Mouse (Mus musculus) neural tube, embryonic 11.5 days (tissue): Measurements from ENCODE around the gene Vegfb. TPM values are rescaled to one million over a fixed set of nuclear protein-coding genes. Genes with fewer than 3 reads are reported as not detected.
A peak's percentile ranks its signal among the peaks of the same experiment; 100 is the strongest.

Experiments used
- ATAC-seq: fragments of 200-750 bp; cut with Nextera tagmentation; 2 replicates; pipeline ENCODE4 v1.8.0; 2017; ENCODE audit warnings: moderate number of reproducible peaks, mild to moderate bottlenecking, moderate TSS enrichment, moderate library complexity; ENCODE audit not compliant: insufficient read depth, low FRiP score, low TSS enrichment
- DNase-seq: peaks from one replicate; pipeline ENCODE4 v3.0.0-alpha.2; 2015; ENCODE audit warnings: low spot score
- H3K27ac ChIP-seq: fragments of 300-500 bp; sonication (generic); 2 replicates; pipeline ENCODE4 v1.5.1; 2014; ENCODE audit warnings: low read depth, mild to moderate bottlenecking, low read length
- H3K27me3 ChIP-seq: fragments of 300-500 bp; sonication (generic); 2 replicates; pipeline ENCODE4 v1.6.1; 2014; ENCODE audit warnings: mild to moderate bottlenecking, low read length, mixed read lengths; ENCODE audit not compliant: control insufficient read depth, insufficient read depth
- H3K36me3 ChIP-seq: fragments of 300-500 bp; sonication (generic); 2 replicates; pipeline ENCODE4 v1.6.1; 2014; ENCODE audit warnings: mild to moderate bottlenecking, low read length, moderate library complexity, mixed read lengths; ENCODE audit not compliant: control insufficient read depth, insufficient read depth
- H3K4me1 ChIP-seq: fragments of 300-500 bp; sonication (generic); 2 replicates; pipeline ENCODE4 v1.6.1; 2014; ENCODE audit warnings: low read length, mixed read lengths; ENCODE audit not compliant: control insufficient read depth, insufficient read depth
- H3K4me2 ChIP-seq: fragments of 300-500 bp; sonication (generic); 2 replicates; pipeline ENCODE4 v1.6.1; 2014; ENCODE audit warnings: low read depth, mild to moderate bottlenecking, moderate library complexity
- H3K4me3 ChIP-seq: fragments of 300-500 bp; sonication (generic); 2 replicates; pipeline ENCODE4 v1.5.1; 2014; ENCODE audit warnings: low read depth, low read length
- H3K9ac ChIP-seq: fragments of 300-500 bp; sonication (generic); 2 replicates; pipeline ENCODE4 v1.6.1; 2014; ENCODE audit warnings: mild to moderate bottlenecking, low read length
- H3K9me3 ChIP-seq: fragments of 300-500 bp; sonication (generic); 2 replicates; pipeline ENCODE4 v1.6.1; 2016; ENCODE audit warnings: low read length; ENCODE audit not compliant: control insufficient read depth
- WGBS: fragments of 180-500 bp; shearing (Covaris S2); extraction: QIAGEN DNeasy Blood & Tissue Kit; methylation state at CpG from one replicate; pipeline ENCODE4 v1.1.7; 2014; 5-methylcytosine and 5-hydroxymethylcytosine counted together
- polyA plus RNA-seq: library from polyadenylated mRNA; unstranded; fragments of >200 nt; fragmentation: Nextera tagmentation; extraction: Ambion mirVana; gene quantifications from 2 replicates; pipeline ENCODE4 v1.2.1, GENCODE M21; 2014

Vegfb gene
- polyA plus RNA-seq, 1 experiment from 2014 or later: 27.8 TPM

GRCm38 (mm10) chr19:7013984-7014383 is 26.5 kb upstream of the Vegfb start:
- Histone ChIP-seq H3K9me3 (no peaks in the 10 kb centered on the region), H3K36me3 (peaks cover 4% of the 10 kb centered on the region), H3K4me2 (no peak overlapping the region), H3K4me3 (no peak overlapping the region), H3K27me3 (no peaks in the 10 kb centered on the region), H3K27ac (no peak overlapping the region), H3K9ac (no peak overlapping the region), H3K4me1 (no peaks in the 10 kb centered on the region)
- DNase-seq (no peak), ATAC-seq (no peak)
- 85% methylated on average over 9 of the region's 9 CpGs for WGBS

- H3K27ac ChIP-seq: no peak overlapping the region
- 65% methylated on average over 4 of the region's 4 CpGs for WGBS
- no peak for DNase-seq
- H3K36me3 ChIP-seq: peaks cover 2% of the 10 kb centered on the region
- H3K4me3 ChIP-seq: no peak overlapping the region
- no peaks in the 10 kb centered on the region for H3K4me1 ChIP-seq
- H3K4me2 ChIP-seq: no peak overlapping the region
- no peak overlapping the region for H3K9ac ChIP-seq
- ATAC-seq: no peak
- H3K27me3 ChIP-seq: no peaks in the 10 kb centered on the region
- H3K9me3 ChIP-seq: no peaks in the 10 kb centered on the region
Measured at GRCm38 (mm10) chr19:7012426-7012825, 25.0 kb upstream of the Vegfb start.

GRCm38 (mm10) chr19:7006892-7007593 is 19.6 kb upstream of the Vegfb start:
- WGBS: 86% methylated on average over 9 of the region's 9 CpGs
- no peak for DNase-seq
- no peaks in the 10 kb centered on the region for H3K27me3 ChIP-seq
- ATAC-seq: no peak
- H3K4me2 ChIP-seq: no peak overlapping the region
- no peak overlapping the region for H3K9ac ChIP-seq
- H3K27ac ChIP-seq: no peak overlapping the region
- no peaks in the 10 kb centered on the region for H3K9me3 ChIP-seq
- H3K36me3 ChIP-seq: no peaks in the 10 kb centered on the region
- H3K4me3 ChIP-seq: no peak overlapping the region
- no peaks in the 10 kb centered on the region for H3K4me1 ChIP-seq

- peaks cover 4% of the 10 kb centered on the region; the same call in 1 of the 2 replicates for H3K36me3 ChIP-seq
- ATAC-seq (no peak), DNase-seq (no peak)
- H3K9ac ChIP-seq: no peak overlapping the region
- no peak overlapping the region for H3K4me2 ChIP-seq
- no peak overlapping the region for H3K4me3 ChIP-seq
- peaks cover 16% of the 10 kb centered on the region for H3K4me1 ChIP-seq
- WGBS: 94% methylated on average over 19 of the region's 19 CpGs
- H3K27ac ChIP-seq: no peak overlapping the region
- H3K27me3 ChIP-seq: no peaks in the 10 kb centered on the region
- H3K9me3 ChIP-seq: no peaks in the 10 kb centered on the region
Measured at GRCm38 (mm10) chr19:6999360-7000063, 12.1 kb upstream of the Vegfb start.

GRCm38 (mm10) chr19:6997721-6998290 is 10.4 kb upstream of the Vegfb start:
- H3K27me3 ChIP-seq: no peaks in the 10 kb centered on the region
- H3K4me1 ChIP-seq: peaks cover 19% of the 10 kb centered on the region
- H3K36me3 ChIP-seq: peaks cover 4% of the 10 kb centered on the region; the same call in 1 of the 2 replicates
- ATAC-seq (no peak), DNase-seq (no peak)
- 80% methylated on average over 9 of the region's 9 CpGs for WGBS
- no peak overlapping the region for H3K4me3 ChIP-seq
- H3K4me2 ChIP-seq: no peak overlapping the region
- no peak overlapping the region for H3K9ac ChIP-seq
- no peak overlapping the region for H3K27ac ChIP-seq
- no peaks in the 10 kb centered on the region for H3K9me3 ChIP-seq

GRCm38 (mm10) chr19:6996006-6996405 is 8.6 kb upstream of the Vegfb start, which contains the start of the genes Nudt22 and Trpt1:
Gene Nudt22 (minus strand): TSS chr19:6996117.
Gene Trpt1 (plus strand): TSS chr19:6996131.
- H3K4me3 ChIP-seq: peak within 1 kb of the TSS; percentile 41
- H3K27ac ChIP-seq: no peak within 1 kb of the TSS
- peak; percentile 88 for DNase-seq
- H3K27me3 ChIP-seq: no peaks in the 10 kb centered on the region
- under 1% methylated on average over 24 of the region's 24 CpGs for WGBS
- peak within 1 kb of the TSS; percentile 76 for H3K4me2 ChIP-seq
- peak within 1 kb of the TSS; percentile 53 for H3K9ac ChIP-seq
- no peaks in the 10 kb centered on the region for H3K9me3 ChIP-seq
- ATAC-seq: peak; percentile 78; the same call in 1 of the 2 replicates
- peaks cover 22% of the 10 kb centered on the region for H3K4me1 ChIP-seq
- peaks cover 4% of the 10 kb centered on the region; the same call in 1 of the 2 replicates for H3K36me3 ChIP-seq

GRCm38 (mm10) chr19:6995255-6995991 is 8.0 kb upstream of the Vegfb start:
- 47% methylated on average over 21 of the region's 21 CpGs for WGBS
- Histone ChIP-seq H3K9ac (peak overlapping the region; percentile 53), H3K4me3 (peak overlapping the region; percentile 41), H3K9me3 (no peaks in the 10 kb centered on the region), H3K4me2 (peak overlapping the region; percentile 76), H3K27ac (no peak overlapping the region), H3K36me3 (peaks cover 4% of the 10 kb centered on the region; the same call in 1 of the 2 replicates), H3K27me3 (no peaks in the 10 kb centered on the region), H3K4me1 (peaks cover 22% of the 10 kb centered on the region)
- ATAC-seq: no peak
- DNase-seq: no peak

GRCm38 (mm10) chr19:6994489-6994888 is 7.0 kb upstream of the Vegfb start:
- 85% methylated on average over 8 of the region's 8 CpGs for WGBS
- ATAC-seq: no peak

More at GRCm38 (mm10) chr19:6994489-6994888, 7.0 kb upstream of the Vegfb start:
- no peak overlapping the region for H3K9ac ChIP-seq
- no peak overlapping the region for H3K4me3 ChIP-seq
- peaks cover 4% of the 10 kb centered on the region; the same call in 1 of the 2 replicates for H3K36me3 ChIP-seq
- no peaks in the 10 kb centered on the region for H3K9me3 ChIP-seq
- no peaks in the 10 kb centered on the region for H3K27me3 ChIP-seq
- no peak overlapping the region for H3K4me2 ChIP-seq
- no peak overlapping the region for H3K27ac ChIP-seq
- no peak for DNase-seq
- H3K4me1 ChIP-seq: peaks cover 22% of the 10 kb centered on the region
